Mouse (Mus musculus) MEL (cell line): ENCODE measurements around the gene Tnik.

Source experiments
- EP300 ChIP-seq, 2 experiments: IDR thresholded peaks; 2 replicates each; pipeline ENCODE4 v1.6.1; 2011; ENCODE audit warnings: improper control_type of control experiment in 2 of 2, low read length in 2 of 2, low read depth in 1 of 2, mild to moderate bottlenecking in 1 of 2
- SMC3 ChIP-seq: IDR thresholded peaks from 2 replicates; pipeline ENCODE4 v1.6.1; 2011; ENCODE audit warnings: low read depth, low read length, improper control_type of control experiment

DNA sequence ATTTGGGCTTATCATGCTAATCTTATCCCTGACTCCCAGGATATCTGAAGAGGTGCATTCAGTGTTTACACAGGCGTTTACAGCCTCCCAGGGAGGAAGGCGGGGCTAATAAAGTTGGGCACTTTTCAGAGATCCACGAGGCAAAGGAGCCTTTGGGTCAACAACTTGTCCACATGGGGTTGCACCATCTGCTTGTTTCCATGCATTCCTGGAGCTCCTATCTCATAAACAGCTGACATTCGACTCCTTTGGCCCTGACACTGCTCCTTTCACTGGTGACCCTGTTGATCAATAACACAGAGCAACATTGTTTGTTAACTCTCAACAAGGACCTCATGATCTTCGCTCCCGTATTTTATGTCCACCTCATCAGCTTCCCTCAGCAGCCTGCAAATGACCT is 418.9 kb downstream of the Tnik start:
- no peak for TF ChIP-seq EP300 (IDR thresholded peaks at IDR 0.05; ENCODE audit: low read depth in 1 of 2, low read length in 2 of 2)
- no peak for TF ChIP-seq SMC3
